Mouse (Mus musculus) monocyte, adult 5-6 weeks (primary cell): ENCODE measurements around the gene 2900026A02Rik. TPM values are rescaled to one million over a fixed set of nuclear protein-coding genes. Genes with fewer than 3 reads are reported as not detected.
A peak's percentile ranks its signal among the peaks of the same experiment; 100 is the strongest.

ENCODE experiments used
- ATAC-seq: fragments of 153-309, 156-312 bp; replicated peaks from 2 replicates; pipeline ENCODE4 v1.8.0; 2017; ENCODE audit warnings: mild to moderate bottlenecking; ENCODE audit not compliant: low TSS enrichment, insufficient number of reproducible peaks, severe bottlenecking, poor library complexity, low FRiP score
- total RNA-seq: library from RNA; stranded (forward); fragments of 200-1000, 200-491, 200-594 nt; gene quantifications from 3 replicates; pipeline ENCODE4 v1.2.3, GENCODE M21; 2017

2900026A02Rik gene
- total RNA-seq, 1 experiment from 2014 or later = 3.7 TPM

GRCm38 (mm10) chr5:113136951-113137487, 84.0 kb downstream of the 2900026A02Rik start:
- ATAC-seq = no peak

GRCm38 (mm10) chr5:113135513-113135912, 85.5 kb downstream of the 2900026A02Rik start:
- ATAC-seq = no peak

- no peak for ATAC-seq
Measured at GRCm38 (mm10) chr5:113133722-113134710, 87.0 kb downstream of the 2900026A02Rik start.

- ATAC-seq = no peak
Measured at GRCm38 (mm10) chr5:113133080-113133491, 88.0 kb downstream of the 2900026A02Rik start.

GRCm38 (mm10) chr5:113132635-113133041, 88.4 kb downstream of the 2900026A02Rik start:
- peak; percentile 42 for ATAC-seq

GRCm38 (mm10) chr5:113128426-113128825, 92.6 kb downstream of the 2900026A02Rik start:
- ATAC-seq = no peak

- ATAC-seq = no peak
Measured at GRCm38 (mm10) chr5:113126476-113126875, 94.6 kb downstream of the 2900026A02Rik start.

GRCm38 (mm10) chr5:113123693-113124092, 97.3 kb downstream of the 2900026A02Rik start:
- no peak for ATAC-seq

- ATAC-seq = peak; percentile 82
Measured at GRCm38 (mm10) chr5:113122326-113123054, 98.5 kb downstream of the 2900026A02Rik start.

GRCm38 (mm10) chr5:113121591-113121875, 99.5 kb downstream of the 2900026A02Rik start:
- ATAC-seq = no peak

GRCm38 (mm10) chr5:113120741-113121590, 100.1 kb downstream of the 2900026A02Rik start:
- ATAC-seq = no peak

- peak; percentile 32 for ATAC-seq
Measured at GRCm38 (mm10) chr5:113119861-113120465, 101.1 kb downstream of the 2900026A02Rik start.

GRCm38 (mm10) chr5:113119291-113119690, 101.7 kb downstream of the 2900026A02Rik start:
- ATAC-seq = no peak

GRCm38 (mm10) chr5:113118695-113119094, 102.3 kb downstream of the 2900026A02Rik start:
- ATAC-seq = no peak

- ATAC-seq = no peak
Measured at GRCm38 (mm10) chr5:113117361-113117760, 103.7 kb downstream of the 2900026A02Rik start.

- ATAC-seq = no peak
Measured at GRCm38 (mm10) chr5:113115896-113116295, 105.1 kb downstream of the 2900026A02Rik start.

GRCm38 (mm10) chr5:113114264-113115225, 106.5 kb downstream of the 2900026A02Rik start:
- ATAC-seq = peak; percentile 81
